Mouse (Mus musculus) megakaryocyte, adult 5-6 weeks (primary cell): Measurements from ENCODE around the gene Exoc7. TPM values are rescaled to one million over a fixed set of nuclear protein-coding genes. Genes with fewer than 3 reads are reported as not detected.

Experiments used
- ATAC-seq: 2 replicates; pipeline ENCODE4 v1.8.0; 2016; ENCODE audit warnings: mild to moderate bottlenecking, inconsistent platforms; ENCODE audit not compliant: poor library complexity, severe bottlenecking
- total RNA-seq, 2 experiments: library from RNA; stranded (forward) in 1 of 2; stranded (reverse) in 1 of 2; fragments of 153-499, 151-499 nt in 1 of 2; fragments of 221-1000, 200-1000 nt in 1 of 2; gene quantifications; 2 replicates each; pipeline versions ENCODE4 v1.2.3 to v1.2.4; 2015 to 2017

The Exoc7 gene
- total RNA-seq, 2 experiments from 2014 or later = 20.3 to 29.2 TPM

- ATAC-seq = peak; percentile 99
Measured at GRCm38 (mm10) chr11:116318719-116319659, 12.0 kb upstream of the Exoc7 start.

GRCm38 (mm10) chr11:116312359-116312758 is 5.3 kb upstream of the Exoc7 start:
- no peak for ATAC-seq

GRCm38 (mm10) chr11:116311169-116311568 is 4.1 kb upstream of the Exoc7 start:
- no peak for ATAC-seq

GRCm38 (mm10) chr11:116309601-116310000 is 2.6 kb upstream of the Exoc7 start:
- no peak for ATAC-seq

- 0 out of 2 replicates have a peak, but pooled peaks have one; percentile 26 for ATAC-seq
Measured at GRCm38 (mm10) chr11:116307762-116308531, 914 bp upstream of the Exoc7 start.

- ATAC-seq = peak; percentile 100
Measured at GRCm38 (mm10) chr11:116306126-116306982, 679 bp downstream of the Exoc7 start.

- no peak for ATAC-seq
Measured at GRCm38 (mm10) chr11:116305423-116305822, 1.6 kb downstream of the Exoc7 start.

GRCm38 (mm10) chr11:116298621-116299020 is 8.4 kb downstream of the Exoc7 start:
- no peak for ATAC-seq

- no peak for ATAC-seq
Measured at GRCm38 (mm10) chr11:116298221-116298620, 8.8 kb downstream of the Exoc7 start.

- no peak for ATAC-seq
Measured at GRCm38 (mm10) chr11:116297017-116297416, 10.0 kb downstream of the Exoc7 start.

- ATAC-seq = no peak
Measured at GRCm38 (mm10) chr11:116296191-116296734, 10.8 kb downstream of the Exoc7 start.

GRCm38 (mm10) chr11:116294319-116294718 is 12.7 kb downstream of the Exoc7 start:
- ATAC-seq = peak; percentile 54; the same call in 1 of the 2 replicates

- no peak for ATAC-seq
Measured at GRCm38 (mm10) chr11:116293538-116294137, 13.4 kb downstream of the Exoc7 start.

- no peak for ATAC-seq
Measured at GRCm38 (mm10) chr11:116292401-116292800, 14.6 kb downstream of the Exoc7 start.

- no peak for ATAC-seq
Measured at GRCm38 (mm10) chr11:116290556-116290955, 16.5 kb downstream of the Exoc7 start.

- ATAC-seq = no peak
Measured at GRCm38 (mm10) chr11:116287351-116287750, 19.7 kb downstream of the Exoc7 start.

GRCm38 (mm10) chr11:116285770-116286191 is 21.3 kb downstream of the Exoc7 start:
- ATAC-seq = no peak

- ATAC-seq = no peak
Measured at GRCm38 (mm10) chr11:116283982-116284381, 23.1 kb downstream of the Exoc7 start.

GRCm38 (mm10) chr11:116282912-116283521 is 24.0 kb downstream of the Exoc7 start:
- ATAC-seq = no peak
